Mouse (Mus musculus): ENCODE measurements around the gene Ap1m2.

DNA sequence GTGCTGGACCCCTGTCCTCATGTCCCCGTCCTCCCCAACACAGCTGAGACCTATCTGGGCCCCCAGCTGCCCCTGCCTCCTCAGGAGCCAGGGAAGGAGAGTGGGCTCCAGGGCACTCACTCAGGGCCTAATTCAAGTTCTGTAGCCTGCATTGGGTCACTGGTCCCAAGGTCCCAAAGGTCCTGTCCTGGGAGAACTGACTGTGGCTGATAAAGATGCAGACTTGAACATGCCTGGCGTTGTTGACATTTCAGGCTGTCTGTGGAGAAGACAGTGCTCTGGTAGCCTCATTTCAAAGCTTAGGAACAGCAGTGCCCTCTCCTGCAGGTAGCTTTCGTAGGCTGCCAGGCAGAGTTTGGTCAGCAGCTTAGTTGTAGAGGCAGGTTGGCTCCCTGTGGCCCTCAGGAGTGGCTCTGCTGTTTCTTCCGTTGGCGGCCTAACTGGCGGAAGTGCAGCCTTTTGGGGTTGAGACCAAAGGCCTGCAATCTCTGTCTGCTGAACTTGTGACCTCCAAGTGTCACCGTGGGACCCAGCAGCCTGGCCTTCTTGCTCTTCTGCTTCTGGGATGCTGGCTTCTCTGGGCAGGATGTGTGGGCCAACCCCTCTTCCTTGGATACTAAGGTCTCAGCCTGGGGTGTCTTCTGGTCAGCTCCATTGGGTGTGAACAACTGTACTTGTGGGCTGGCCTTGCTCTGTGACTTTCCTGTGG is 38.5 kb downstream of the Ap1m2 start:
- TF ChIP-seq POLR2A (IDR thresholded peaks at IDR 0.05; ENCODE audit: borderline replicate concordance, insufficient read depth, low read length) (no peak), CTCF (IDR thresholded peaks at IDR 0.05; ENCODE audit: borderline replicate concordance, insufficient read depth, low read depth, low read length) (no peak)

Measured in cerebellum, adult 2 months (tissue).